Mouse (Mus musculus) small intestine, adult 2 months (tissue): ENCODE results near the gene Anks1.

ENCODE experiments used
- CTCF ChIP-seq: fragments of 200-500 bp; IDR thresholded peaks from 2 replicates; pipeline ENCODE4 v1.5.1; 2012; ENCODE audit warnings: low read depth, mild to moderate bottlenecking, control low read depth, inconsistent platforms, low read length, moderate library complexity, mixed read lengths; ENCODE audit not compliant: insufficient replicate concordance, insufficient read length; ENCODE audit errors: extremely low read depth
- POLR2A ChIP-seq: fragments of 200-500 bp; IDR thresholded peaks from 2 replicates; pipeline ENCODE4 v1.6.1; 2012; ENCODE audit warnings: low read depth, mild to moderate bottlenecking, control low read depth, inconsistent platforms, low read length, moderate library complexity

- TF ChIP-seq POLR2A (no peak), CTCF (peak; percentile 44; the same call in 1 of the 2 replicates)
Observed at GRCm38 (mm10) chr17:27908206-27908887, 759 bp upstream of the Anks1 start.
